Mouse (Mus musculus) liver, postnatal 0 days (tissue): ENCODE data around the gene Hnrnpab. TPM values are rescaled to one million over a fixed set of nuclear protein-coding genes. Genes with fewer than 3 reads are reported as not detected.
A peak's percentile ranks its signal among the peaks of the same experiment; 100 is the strongest.
"Not testable (repeated sequence)": the region's sequence is repeated elsewhere in the genome, so short reads cannot be mapped to it uniquely, and the experiment has no call there.

Experiments
- ATAC-seq: fragments of 200-750 bp; cut with Nextera tagmentation; 2 replicates; pipeline ENCODE4 v1.8.0; 2017; ENCODE audit warnings: mild to moderate bottlenecking, moderate library complexity
- DNase-seq: peaks from one replicate; pipeline ENCODE4 v3.0.0-alpha.2; 2016
- H3K27ac ChIP-seq: fragments of 300-500 bp; sonication (generic); 2 replicates; pipeline ENCODE4 v1.5.1; 2014; ENCODE audit warnings: antibody characterized with exemption, moderate library complexity, mild to moderate bottlenecking, low read depth
- H3K27me3 ChIP-seq: fragments of 300-500 bp; sonication (generic); 2 replicates; pipeline ENCODE4 v1.6.1; 2014; ENCODE audit warnings: low read length, control low read depth, mixed read lengths; ENCODE audit not compliant: insufficient read depth
- H3K36me3 ChIP-seq: fragments of 300-500 bp; sonication (generic); replicated peaks from 2 replicates; pipeline ENCODE4 v1.6.1; 2014; ENCODE audit warnings: mild to moderate bottlenecking, control low read depth, low read length, moderate library complexity, mixed read lengths; ENCODE audit not compliant: insufficient read depth
- H3K4me1 ChIP-seq: fragments of 300-500 bp; sonication (generic); 2 replicates; pipeline ENCODE4 v1.6.1; 2014; ENCODE audit warnings: antibody characterized with exemption, mild to moderate bottlenecking, control low read depth; ENCODE audit not compliant: insufficient read depth
- H3K4me2 ChIP-seq: fragments of 300-500 bp; sonication (generic); 2 replicates; pipeline ENCODE4 v1.6.1; 2014; ENCODE audit warnings: low read depth, mild to moderate bottlenecking, low read length, moderate library complexity, mixed read lengths
- H3K4me3 ChIP-seq: fragments of 300-500 bp; sonication (generic); 2 replicates; pipeline ENCODE4 v1.5.1; 2014; ENCODE audit warnings: low read depth, low read length
- H3K9ac ChIP-seq: fragments of 300-500 bp; sonication (generic); replicated peaks from 2 replicates; pipeline ENCODE4 v1.6.1; 2014; ENCODE audit warnings: mild to moderate bottlenecking, moderate library complexity
- H3K9me3 ChIP-seq: fragments of 300-500 bp; sonication (generic); 2 replicates; pipeline ENCODE4 v1.6.1; 2016; ENCODE audit warnings: mild to moderate bottlenecking, control low read depth, low read length, mixed read lengths
- CTCF ChIP-seq: sonication (generic); IDR thresholded peaks from 2 replicates; pipeline ENCODE4 v1.5.1; 2016; ENCODE audit warnings: antibody characterized with exemption, low read depth
- EP300 ChIP-seq: IDR thresholded peaks from 2 replicates; pipeline ENCODE4 v1.6.1; 2016; ENCODE audit warnings: antibody characterized with exemption, low read depth, mild to moderate bottlenecking
- WGBS: fragments of 180-500 bp; shearing (Covaris S2); extraction: QIAGEN DNeasy Blood & Tissue Kit; methylation state at CpG from one replicate; pipeline ENCODE4 v1.1.7; 2014; ENCODE audit not compliant: insufficient replicate concordance; 5-methylcytosine and 5-hydroxymethylcytosine counted together
- polyA plus RNA-seq: library from polyadenylated mRNA; unstranded; fragments of >200 nt; fragmentation: Nextera tagmentation; extraction: Ambion mirVana; gene quantifications from 2 replicates; pipeline ENCODE4 v1.2.1, GENCODE M21; 2015

Gene Hnrnpab
- polyA plus RNA-seq, 1 experiment from 2014 or later = 114 TPM

DNA sequence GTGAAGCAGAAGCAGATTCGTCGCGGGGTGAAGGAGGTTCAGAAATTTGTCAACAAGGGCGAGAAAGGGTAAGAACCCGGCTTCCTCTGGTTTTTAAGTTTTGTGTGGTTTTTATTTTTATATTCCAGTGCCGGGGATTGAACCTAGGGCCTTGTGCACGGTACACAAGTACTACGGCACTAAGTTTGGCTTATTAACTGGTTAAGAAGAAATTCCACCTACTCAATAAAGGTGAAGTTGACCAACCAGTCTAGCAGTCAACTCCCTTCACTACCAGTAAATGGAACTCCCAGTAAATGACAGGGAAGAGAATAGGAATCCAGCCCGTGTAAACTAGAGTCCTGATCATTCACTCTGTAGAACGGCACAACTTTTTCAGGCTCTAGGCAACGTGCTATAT is 13.4 kb upstream of the Hnrnpab start:
- WGBS = under 1% methylated on average over 11 of the region's 11 CpGs
- peak overlapping the region; percentile 94 for H3K4me2 ChIP-seq
- no peak for TF ChIP-seq CTCF
- no peak for TF ChIP-seq EP300
- H3K9me3 ChIP-seq = no peaks in the 10 kb centered on the region
- H3K27ac ChIP-seq = peak overlapping the region; percentile 80
- DNase-seq (no peak), ATAC-seq (no peak)
- peaks cover 29% of the 10 kb centered on the region for H3K36me3 ChIP-seq
- H3K4me1 ChIP-seq = peaks cover 19% of the 10 kb centered on the region
- H3K9ac ChIP-seq = peak overlapping the region; percentile 93
- peak overlapping the region; percentile 81 for H3K4me3 ChIP-seq
- H3K27me3 ChIP-seq = no peaks in the 10 kb centered on the region

DNA sequence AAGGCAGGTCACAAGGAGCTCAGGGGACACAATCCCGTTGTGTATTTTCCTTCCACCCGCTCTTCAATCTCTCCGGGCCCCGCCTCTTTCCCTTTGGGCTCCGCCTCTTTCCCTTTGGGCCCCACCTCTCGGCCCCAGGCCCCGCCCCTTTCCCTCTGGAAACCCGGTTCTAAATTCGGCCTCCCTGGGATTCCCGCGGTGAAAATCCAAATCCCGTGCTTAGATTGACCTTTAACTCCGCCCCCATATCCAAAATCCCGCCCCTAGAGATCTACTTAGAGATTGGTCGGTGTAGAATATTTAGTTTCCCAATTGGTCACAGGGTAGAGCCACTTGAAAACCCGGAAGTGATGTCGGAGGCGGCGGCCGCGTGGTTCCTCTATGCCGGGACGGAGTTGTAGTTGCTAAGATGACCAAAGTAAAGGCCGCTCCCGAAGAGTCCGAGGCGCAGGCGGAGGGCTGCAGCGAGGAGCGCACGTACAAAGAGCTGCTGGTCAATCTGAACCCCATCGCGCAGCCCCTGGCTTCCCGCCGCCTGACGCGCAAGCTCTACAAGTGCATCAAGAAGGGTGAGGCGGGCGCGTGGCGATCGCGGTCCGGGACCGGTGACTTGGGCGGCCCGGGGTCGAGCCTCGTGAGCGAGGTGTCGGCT is 12.9 kb upstream of the Hnrnpab start, which contains the start of gene Nhp2:
Gene Nhp2 (plus strand): TSS at position 327 of the 652 bp plus-strand sequence.
- H3K4me1 ChIP-seq = peaks cover 25% of the 10 kb centered on the region
- H3K27me3 ChIP-seq = no peaks in the 10 kb centered on the region
- under 1% methylated on average over 51 of the region's 51 CpGs for WGBS
- H3K4me3 ChIP-seq = peak within 1 kb of the TSS; percentile 81
- H3K27ac ChIP-seq = peak within 1 kb of the TSS; percentile 80
- H3K36me3 ChIP-seq = peaks cover 26% of the 10 kb centered on the region
- TF ChIP-seq CTCF (no peak), EP300 (peak; percentile 67)
- peak within 1 kb of the TSS; percentile 94 for H3K4me2 ChIP-seq
- H3K9ac ChIP-seq = peak within 1 kb of the TSS; percentile 93
- ATAC-seq (peak; percentile 90), DNase-seq (peak; percentile 96)
- H3K9me3 ChIP-seq = no peaks in the 10 kb centered on the region

DNA sequence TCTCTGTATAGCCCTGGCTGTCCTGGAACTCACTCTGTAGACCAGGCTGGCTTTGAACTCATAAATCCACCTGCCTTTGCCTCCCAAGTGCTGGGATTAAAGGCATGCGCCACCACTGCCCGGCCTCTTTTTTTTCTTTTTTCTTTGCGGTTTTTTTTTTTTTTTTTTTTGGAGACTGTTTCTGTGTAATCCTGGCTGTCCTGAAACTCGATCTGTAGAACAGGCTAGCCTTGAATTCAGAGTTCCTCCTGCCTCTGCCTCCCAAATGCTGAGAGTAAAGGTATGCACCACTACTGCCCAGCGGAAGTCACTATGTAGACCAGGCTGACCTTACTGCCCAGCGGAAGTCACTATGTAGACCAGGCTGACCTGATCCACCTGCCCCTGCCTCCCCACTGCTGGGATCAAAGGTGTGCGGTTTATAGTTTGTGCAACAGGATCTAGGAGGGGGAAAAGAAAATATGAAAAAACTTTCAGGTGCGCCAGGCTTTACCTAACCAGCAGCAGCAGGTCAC is 12.3 kb upstream of the Hnrnpab start:
- Histone ChIP-seq H3K9ac (peak overlapping the region; percentile 93), H3K27me3 (no peaks in the 10 kb centered on the region), H3K4me2 (peak overlapping the region; percentile 94), H3K9me3 (no peaks in the 10 kb centered on the region), H3K4me1 (peaks cover 25% of the 10 kb centered on the region), H3K36me3 (peaks cover 21% of the 10 kb centered on the region), H3K27ac (peak overlapping the region; percentile 36; the same call in 1 of the 2 replicates), H3K4me3 (peak overlapping the region; percentile 81)
- DNase-seq (no peak), ATAC-seq (peak; percentile 5; the same call in 1 of the 2 replicates)
- TF ChIP-seq CTCF (no peak), EP300 (no peak)
- WGBS = 29% methylated on average over 8 of the region's 8 CpGs

DNA sequence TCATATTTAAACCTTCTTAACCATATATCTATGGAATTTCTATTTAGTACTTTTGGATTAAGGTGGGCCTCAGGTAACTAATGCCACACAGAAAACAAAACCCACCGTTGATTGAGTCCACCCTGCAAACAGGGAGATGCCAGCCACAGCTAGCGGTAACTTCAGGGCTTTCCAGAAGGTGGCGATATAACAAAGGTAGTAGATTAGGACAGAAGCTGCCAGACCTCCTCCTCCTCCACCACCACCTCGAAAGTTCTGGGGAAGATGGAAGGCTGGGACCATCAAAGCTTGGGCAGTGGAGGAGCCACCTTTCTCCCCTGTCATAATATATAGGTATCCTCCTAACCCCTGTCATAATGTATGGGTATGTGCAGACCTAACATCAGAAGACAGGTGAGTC is 11.0 kb upstream of the Hnrnpab start:
- WGBS = 2% methylated on average over 4 of the region's 4 CpGs
- H3K4me1 ChIP-seq = peaks cover 25% of the 10 kb centered on the region
- H3K4me2 ChIP-seq = no peak overlapping the region
- peak; percentile 89 for TF ChIP-seq CTCF
- TF ChIP-seq EP300 = no peak
- peaks cover 8% of the 10 kb centered on the region; the same call in 1 of the 2 replicates for H3K36me3 ChIP-seq
- peak; percentile 74 for DNase-seq
- H3K27me3 ChIP-seq = no peaks in the 10 kb centered on the region
- no peaks in the 10 kb centered on the region for H3K9me3 ChIP-seq
- no peak overlapping the region for H3K4me3 ChIP-seq
- ATAC-seq = no peak
- no peak overlapping the region for H3K9ac ChIP-seq
- H3K27ac ChIP-seq = no peak overlapping the region

DNA sequence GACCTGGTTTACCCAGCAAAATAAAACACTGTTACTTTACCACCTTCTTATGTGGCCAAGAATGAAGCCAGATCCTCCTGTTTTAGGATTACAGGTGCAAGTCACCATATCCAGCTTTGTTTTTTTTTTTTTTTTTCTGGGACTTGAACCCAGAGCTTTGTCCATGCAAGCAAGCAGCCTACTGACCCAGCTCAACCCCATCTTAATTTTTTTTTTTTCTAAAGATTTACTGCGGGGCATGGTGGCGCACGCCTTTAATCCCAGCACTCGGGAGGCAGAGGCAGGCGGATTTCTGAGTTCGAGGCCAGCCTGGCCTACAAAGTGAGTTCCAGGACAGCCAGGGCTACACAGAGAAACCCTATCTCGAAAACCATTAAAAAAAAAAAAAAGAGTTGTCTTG is 9.5 kb upstream of the Hnrnpab start:
- 0 out of 2 replicates have a peak overlapping the region, but pooled peaks have one; percentile 80 for H3K9ac ChIP-seq
- H3K4me2 ChIP-seq = peak overlapping the region; percentile 88
- ATAC-seq, DNase-seq, H3K9me3 ChIP-seq, H3K36me3 ChIP-seq, H3K27me3 ChIP-seq: not testable (repeated sequence)
- H3K4me1 ChIP-seq = peaks cover 24% of the 10 kb centered on the region
- WGBS = 79% methylated on average over 7 of the region's 7 CpGs
- H3K27ac ChIP-seq = peak overlapping the region; percentile 96
- peak overlapping the region; percentile 56 for H3K4me3 ChIP-seq

DNA sequence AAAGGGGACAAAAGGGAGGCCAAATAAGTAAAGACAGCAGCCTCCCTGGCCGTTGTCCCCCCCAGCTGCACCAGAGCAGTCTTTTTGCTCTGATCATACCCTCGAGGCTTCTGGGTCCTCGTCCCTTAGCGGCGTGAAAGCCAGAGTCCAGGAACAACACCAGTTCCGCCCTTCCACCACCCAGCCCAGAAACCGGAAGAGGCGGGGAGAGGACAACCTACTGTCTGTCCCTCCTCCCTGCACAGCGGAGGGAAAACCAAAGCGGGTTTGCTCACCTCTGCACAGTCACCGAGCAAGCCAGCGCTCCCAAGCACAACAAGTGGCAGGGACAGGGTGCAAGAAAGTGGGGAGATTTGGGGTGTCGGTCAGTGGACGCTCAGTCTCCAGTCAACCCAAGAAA is 9.0 kb upstream of the Hnrnpab start:
- Histone ChIP-seq H3K4me3 (peak overlapping the region; percentile 56), H3K27ac (peak overlapping the region; percentile 96), H3K27me3 (no peaks in the 10 kb centered on the region), H3K9me3 (no peaks in the 10 kb centered on the region), H3K4me1 (peaks cover 21% of the 10 kb centered on the region), H3K36me3 (no peaks in the 10 kb centered on the region), H3K4me2 (peak overlapping the region; percentile 88), H3K9ac (peak overlapping the region; percentile 80)
- DNase-seq (peak; percentile 88), ATAC-seq (peak; percentile 69)
- TF ChIP-seq EP300 (no peak), CTCF (no peak)
- WGBS = 1% methylated on average over 14 of the region's 14 CpGs
